Mouse (Mus musculus) cerebellum, adult 2 months (tissue): ENCODE measurements at regions not wholly inside any gene's neighbourhood (a gene's known extent, or its start where the extent isn't known, plus 50 kb on each side); places are given as distances from the start of the nearest gene placed in this dataset.

Source experiments
- CTCF ChIP-seq: fragments of 200-500 bp; IDR thresholded peaks from 2 replicates; pipeline ENCODE4 v1.5.1; 2011; ENCODE audit warnings: low read depth, mild to moderate bottlenecking, control low read depth, low read length, moderate library complexity, borderline replicate concordance; ENCODE audit not compliant: insufficient read depth
- POLR2A ChIP-seq: fragments of 200-500 bp; IDR thresholded peaks from 2 replicates; pipeline ENCODE4 v1.6.1; 2011; ENCODE audit warnings: low read length, control low read depth, borderline replicate concordance; ENCODE audit not compliant: insufficient read depth

GRCm38 (mm10) chr2:146787132-146787810, 68.4 kb upstream of the Kiz start:
- no peak for TF ChIP-seq CTCF
- no peak for TF ChIP-seq POLR2A
